Mouse (Mus musculus): ENCODE data around the gene Klhdc10.
A peak's percentile ranks its signal among the peaks of the same experiment; 100 is the strongest.

Klhdc10 gene

DNA sequence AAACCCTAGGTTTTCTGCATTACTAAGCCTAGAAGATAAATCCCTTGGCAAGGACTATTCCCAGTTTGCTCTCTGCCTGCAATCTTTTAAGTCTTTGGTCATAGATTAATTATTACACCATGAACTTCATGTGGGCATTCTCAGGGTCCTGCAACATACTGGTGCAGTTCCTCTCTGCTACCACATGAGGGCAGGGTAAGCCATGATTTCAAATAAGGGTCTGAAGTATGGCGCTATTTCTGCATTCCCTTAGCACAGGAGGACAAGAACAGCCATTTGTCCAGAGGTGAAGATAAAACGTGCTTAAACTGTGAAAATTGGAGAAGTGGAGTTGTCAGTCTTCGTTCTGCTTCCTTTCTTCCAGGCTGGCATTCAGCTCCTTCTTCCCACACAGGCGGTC is 1.8 kb downstream of the Klhdc10 start:
- DNase-seq, result peak; percentile 73 to 75

DNA sequence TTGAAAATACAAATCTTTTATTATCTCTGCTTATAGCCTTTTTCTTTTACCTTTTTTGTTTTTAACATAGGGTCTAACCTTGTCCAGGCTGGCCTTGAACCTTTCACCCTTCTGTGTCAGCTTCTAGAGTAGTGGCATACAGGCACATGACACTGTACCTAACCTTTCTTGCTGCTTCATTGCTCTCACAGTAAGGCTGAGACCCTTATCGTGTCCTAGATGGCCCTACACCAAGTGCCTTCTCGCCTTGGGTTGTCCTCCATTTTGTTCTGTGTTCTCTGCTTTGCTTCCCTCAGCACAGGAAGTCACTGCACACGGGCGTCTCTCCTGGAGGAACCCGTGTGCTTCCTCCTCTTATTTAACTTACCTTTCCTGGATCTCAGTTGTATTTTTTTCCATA is 3.0 kb downstream of the Klhdc10 start:
- no peak for DNase-seq

DNA sequence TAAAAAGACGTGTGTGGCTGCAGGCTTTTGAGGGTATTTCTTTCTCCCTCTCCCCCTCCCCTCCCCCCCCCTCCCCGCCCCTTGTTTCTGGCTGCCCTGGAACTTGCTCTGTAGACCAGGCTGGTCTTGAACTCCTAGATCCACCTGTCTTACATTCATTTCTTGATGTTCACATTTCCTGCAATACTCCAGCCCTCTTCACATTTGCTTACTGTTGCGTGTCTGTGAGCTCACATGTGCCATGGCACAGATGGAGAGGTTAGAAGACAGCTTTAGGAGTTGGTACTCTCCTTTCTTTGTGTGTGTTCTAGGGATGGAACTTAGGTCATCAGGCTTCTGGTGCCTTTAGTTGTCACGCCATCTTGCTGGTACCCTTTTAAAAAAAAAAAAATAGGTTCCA is 6.6 kb downstream of the Klhdc10 start:
- no peak for DNase-seq

DNA sequence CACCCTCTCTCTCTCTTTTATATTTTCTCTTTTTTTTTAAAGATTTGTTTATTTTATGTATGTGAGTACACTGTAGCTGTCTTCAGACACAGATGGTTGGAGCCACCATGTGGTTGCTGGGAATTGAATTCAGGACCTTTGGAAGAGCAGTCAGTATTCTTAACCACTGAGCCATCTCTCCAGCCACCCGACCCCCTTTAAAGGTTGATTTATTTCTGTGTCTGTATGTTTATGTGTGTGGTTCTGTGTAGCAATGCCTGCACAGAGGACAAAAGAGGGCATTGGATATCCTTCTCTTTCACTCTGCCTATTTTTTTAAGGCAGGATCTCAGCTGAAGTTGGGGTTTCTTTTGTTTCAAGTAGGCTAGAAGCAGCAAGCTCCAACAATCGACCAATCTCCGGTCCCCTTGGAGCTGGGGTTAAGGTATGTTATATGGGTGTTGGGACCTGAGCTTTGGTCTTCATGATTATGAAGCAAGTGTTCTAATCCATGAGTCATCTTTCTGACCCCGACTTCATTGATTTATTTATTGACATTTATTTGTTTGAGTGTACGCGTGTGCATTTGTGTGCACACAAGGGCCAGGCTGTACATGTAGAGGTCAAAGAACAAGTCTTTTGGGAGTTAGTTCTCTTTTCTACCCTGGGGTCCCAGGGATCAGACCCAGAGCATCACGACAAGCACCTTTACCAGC is 7.9 kb downstream of the Klhdc10 start:
- DNase-seq, result no peak

DNA sequence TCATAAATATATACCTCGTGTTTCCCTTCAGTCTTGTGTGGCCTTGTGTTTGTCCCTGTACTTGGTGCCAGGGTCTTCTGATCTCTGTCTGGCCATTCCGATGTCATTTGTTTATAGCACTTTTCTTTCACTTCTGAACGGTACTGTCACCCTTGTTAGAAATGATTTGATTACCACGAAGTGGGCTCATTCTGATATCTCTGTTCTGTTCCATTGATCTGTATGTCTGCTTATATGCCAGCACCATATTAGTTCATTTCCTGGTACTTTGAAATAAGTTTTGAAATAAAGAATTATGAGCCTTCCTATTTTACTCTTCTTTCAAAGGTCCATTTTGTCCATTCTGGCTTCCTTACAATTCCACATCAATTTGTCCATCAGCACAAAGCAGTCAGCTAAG is 9.6 kb downstream of the Klhdc10 start:
- no peak for DNase-seq

DNA sequence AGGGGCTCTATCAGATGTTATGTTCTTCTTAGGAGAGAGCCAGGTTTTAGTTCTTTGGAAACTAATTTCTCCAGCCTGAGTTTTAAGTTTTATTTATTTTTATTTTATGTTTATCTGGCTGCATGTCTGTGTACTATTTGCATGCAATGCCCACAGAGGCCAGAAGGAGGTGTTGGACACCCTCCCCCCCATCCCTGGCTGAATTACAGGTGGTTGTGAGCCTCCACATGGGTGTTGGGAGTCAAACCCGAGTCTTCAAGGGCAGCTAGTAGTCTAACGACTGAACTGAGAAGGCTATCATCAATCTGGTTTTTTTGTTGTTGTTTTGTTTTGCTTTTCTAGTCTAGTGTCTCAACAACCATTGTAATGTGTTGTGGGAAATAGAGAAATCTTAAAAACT is 14.5 kb downstream of the Klhdc10 start:
- DNase-seq, result no peak

DNA sequence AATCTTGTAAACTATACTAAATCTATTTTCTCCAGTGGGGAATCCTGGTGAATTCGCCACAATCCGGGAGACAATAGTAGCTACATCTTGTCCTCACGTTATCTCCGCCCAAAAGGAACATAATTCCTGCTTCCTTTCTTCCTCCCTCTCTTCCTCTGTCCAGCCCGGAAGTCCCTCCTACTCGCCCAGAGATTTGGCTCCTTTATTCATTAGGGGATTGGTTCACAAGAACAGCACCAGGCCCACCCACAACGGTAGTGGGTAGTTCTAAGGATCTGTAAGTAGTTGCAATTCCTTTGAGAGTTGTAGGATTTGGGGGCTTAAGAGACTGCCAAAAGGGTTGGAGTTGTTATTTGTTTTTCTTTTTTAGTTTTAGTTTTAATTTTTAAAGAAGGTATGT is 15.1 kb downstream of the Klhdc10 start:
- DNase-seq, result no peak

DNA sequence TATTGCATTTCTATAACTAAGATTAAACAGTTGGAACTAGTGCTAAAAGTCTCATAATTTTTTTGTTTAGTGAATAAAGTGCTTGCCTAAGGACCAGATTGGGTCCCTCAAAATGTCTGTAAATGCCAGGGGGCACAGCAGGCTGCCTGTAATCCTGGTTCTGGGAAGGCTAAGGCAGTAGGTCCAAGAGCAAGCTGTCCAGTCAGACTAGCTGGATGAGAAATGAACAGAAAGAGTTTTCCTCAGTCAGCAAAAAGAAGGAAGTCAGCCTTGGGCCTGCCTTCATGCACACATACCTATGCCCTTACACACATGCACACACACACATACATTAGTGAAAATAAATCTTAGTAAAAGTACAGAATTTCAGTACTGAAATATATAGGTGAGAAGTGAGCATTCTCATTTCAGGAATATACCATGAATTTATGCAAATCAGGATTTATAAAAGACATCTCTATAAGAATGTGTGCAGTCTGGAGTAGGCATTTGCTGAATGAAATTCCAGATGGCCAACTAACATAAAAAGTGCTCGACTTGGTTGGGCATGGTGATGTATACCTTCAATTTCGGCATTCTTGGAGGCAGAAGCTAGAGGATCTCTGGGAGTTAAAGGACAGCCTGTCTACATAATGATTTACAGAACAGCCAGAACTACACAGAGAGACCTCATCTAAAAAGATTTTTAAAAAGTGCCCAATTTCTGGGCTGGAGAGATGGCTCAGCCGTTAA is 31.0 kb downstream of the Klhdc10 start:
- DNase-seq, result no peak

DNA sequence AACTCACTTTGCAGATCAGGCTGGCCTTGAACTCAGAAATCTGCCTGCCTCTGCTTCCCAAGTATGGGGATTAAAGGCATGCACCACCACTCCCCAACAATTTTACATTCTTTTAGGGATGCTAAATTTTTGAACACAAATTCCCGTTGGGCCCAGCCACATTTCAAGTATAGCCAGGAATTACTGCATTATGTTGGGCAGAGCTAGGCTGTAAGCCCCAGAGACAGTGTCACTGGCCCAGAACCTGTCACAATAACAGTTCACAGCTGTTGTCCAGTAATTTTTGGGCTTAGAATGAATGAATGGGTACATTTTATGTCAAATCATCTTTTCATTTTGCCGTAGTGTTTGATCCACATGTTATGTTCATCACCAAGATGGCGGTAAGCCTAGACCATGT is 34.8 kb downstream of the Klhdc10 start:
- no peak for DNase-seq

DNA sequence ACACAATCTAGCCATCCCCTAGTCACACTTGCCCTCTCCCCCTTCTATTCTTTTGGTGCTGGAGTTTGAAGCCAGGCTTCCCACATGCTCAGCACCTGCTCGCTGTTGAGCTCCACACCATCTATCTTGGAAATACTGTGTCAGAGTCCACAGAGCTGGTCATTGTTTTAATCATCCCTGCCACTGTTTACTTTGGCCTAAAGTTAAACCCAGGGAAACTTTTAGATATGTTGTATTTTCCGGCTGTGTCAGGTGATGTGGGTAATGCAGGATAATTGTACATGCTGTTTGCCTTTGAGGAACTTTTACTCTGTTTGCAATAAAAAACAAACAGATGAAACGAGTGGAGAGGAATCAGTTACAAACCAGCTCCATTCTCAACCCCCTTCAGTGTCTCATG is 35.4 kb downstream of the Klhdc10 start:
- no peak for DNase-seq

DNA sequence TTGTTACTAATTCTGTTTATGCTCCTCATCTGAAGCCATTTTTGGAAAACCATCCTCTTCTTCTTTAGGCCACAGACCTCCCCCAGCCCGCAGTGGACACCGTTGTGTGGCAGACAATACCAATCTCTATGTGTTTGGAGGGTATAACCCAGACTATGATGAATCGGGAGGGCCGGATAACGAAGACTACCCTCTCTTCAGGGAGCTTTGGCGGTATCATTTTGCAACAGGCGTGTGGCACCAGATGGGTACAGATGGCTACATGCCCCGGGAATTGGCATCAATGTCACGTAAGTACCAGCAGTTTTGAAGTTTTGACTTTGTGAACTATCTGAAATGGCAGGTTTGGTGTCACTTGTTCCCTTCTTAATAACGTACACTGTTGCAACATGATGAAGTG is 37.9 kb downstream of the Klhdc10 start:
- DNase-seq, result no peak

DNA sequence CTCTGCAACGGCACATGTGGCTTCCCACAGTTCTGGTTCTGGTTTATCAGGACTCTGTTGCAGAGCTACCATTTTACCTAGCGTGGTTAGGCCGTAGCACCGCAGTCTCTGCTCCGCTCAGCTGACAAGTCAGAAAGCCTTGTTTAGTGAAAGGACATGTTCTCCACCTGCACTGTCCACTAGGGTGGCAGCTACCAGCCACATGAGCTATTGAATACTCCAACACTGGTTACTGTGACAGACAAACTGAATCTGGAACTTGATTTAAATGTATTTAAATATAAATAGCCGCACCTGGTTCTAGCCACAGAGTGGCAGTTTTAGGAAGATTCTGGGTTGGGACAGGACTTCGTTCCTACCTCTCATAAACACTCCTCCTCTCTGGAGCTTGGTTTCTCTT is 55.3 kb downstream of the Klhdc10 start:
- no peak for DNase-seq

DNA sequence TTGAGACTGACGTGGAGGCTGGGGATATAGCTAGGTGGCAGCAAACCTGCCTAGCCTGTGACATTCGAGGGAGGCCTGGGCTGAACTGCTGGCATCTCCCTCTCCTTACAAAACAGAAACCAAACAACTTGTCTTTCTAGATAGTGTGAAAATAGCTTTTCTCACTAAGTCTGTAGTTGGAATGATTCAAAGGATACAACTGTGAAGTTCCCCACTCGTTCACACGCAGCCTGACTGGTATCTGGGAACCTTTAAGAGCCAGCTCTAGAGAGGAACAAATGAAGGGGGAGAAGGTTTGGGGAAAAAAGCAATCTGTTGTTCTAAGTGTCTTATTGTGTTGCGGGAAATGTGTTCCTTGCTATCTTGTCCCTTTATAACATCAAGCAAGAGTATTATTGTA is 57.0 kb downstream of the Klhdc10 start:
- DNase-seq, result no peak

DNA sequence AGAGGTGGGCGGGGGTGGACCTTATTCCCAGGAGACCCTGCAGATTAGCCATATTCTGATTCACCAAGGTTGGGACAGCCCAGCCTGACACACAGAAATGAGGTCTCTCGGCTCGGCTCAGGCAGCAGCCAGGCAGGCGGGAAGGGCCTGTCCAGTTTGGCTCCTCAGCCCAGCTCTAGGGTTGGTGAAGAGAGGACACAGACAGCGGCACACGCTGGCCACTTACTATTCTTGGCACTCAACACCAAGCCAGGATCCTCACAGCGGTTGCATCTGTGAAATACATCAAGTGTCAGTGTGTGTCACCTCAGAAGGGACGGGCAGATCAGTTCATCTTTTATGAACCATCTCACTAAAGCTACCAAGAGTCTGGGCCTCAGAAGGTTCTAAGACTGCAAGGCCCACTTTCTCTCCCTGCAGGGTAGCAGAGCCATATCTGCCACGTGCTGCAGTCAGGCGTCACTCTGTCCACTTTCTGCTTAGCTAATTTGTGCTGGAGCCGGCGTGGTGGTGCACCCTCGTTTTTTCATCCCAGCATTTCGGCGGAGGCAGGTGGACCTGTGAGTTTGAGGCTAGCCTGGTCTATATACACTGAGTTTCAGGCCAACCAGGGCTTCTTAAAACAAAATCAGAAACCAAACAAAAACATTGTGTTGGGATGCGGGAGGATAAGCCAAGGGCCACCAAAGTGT is 57.5 kb downstream of the Klhdc10 start:
- DNase-seq, result peak in 1 of 2 experiments; percentile 5

DNA sequence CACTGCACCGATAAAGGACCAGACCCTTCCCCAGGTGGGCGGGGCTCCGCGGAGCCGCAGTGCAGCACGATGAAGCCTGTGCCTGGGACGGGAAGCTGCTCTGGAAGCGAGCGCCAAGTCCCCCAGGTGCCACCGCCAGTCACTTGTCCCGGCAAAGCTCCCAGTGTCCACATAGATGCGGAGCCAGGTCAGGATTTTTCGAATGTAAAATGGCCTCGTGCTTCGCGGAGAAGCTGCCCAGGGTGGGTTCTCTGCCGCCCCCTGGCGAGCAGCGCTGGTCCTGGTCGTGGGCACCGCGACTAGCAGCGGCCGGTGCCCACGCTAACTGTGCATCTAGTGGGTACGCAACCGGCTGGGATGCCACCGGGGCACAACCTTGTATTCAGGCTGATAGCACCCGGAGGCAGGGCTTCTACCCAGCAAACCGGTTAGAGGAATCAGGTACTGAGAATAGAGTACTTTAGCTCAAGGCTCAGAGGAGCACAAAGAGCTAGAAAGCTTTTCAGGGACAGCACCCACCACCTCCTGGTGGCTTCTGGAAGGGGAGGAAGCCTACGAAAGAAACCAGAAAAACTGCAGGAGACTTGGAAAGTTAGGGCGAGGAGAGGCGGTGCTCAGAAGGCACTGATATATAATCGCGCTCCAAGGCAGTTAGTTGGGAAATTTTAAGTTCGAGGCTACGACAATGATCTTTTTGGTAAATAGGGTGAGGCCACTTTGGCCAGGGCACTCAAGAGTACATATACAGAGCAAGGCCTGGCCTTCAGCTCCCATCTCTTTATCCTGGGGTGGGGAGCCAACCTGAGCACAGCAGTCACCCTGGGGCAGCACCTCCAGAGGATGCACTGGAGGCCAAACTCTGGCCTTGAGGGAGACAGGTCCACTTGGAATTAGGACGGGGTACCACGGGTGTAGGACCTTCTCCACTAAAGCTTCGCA is 58.4 kb downstream of the Klhdc10 start:
- peak; percentile 88 to 90 for DNase-seq

DNA sequence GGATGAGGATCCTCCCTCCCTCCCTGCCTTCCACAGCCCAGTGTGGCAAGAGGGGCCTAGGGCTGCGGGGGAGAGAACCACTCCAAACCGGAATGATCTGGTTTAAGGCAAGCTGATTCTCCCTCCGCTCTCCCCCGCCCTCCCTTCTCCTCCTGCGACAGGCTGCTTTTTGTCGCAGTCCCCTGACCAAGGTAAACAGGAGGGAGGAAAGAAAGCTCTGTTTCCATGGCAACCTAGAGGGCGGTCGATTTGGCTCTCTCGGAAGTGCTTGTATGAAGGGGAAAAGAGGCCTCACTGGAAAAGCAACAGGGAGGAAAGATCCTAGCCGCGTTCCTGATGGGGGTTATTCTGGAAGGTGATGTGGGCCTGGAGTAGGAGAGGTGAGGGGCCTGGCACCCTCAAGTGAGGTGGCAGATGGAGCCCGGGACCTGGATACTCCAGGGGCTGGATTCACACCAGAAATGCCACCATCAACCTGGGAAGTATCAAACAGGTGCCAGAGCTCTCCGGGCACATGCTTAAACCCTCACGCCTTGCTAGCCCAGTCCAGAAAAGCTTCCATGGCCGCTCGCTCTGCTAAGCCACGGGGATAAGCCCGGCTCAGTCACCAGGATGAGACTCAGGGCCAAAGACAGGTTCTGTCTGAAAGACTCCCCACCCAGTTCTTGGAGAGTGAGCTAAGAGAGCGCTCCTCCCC is 59.2 kb downstream of the Klhdc10 start:
- peak; percentile 20 to 21 for DNase-seq

DNA sequence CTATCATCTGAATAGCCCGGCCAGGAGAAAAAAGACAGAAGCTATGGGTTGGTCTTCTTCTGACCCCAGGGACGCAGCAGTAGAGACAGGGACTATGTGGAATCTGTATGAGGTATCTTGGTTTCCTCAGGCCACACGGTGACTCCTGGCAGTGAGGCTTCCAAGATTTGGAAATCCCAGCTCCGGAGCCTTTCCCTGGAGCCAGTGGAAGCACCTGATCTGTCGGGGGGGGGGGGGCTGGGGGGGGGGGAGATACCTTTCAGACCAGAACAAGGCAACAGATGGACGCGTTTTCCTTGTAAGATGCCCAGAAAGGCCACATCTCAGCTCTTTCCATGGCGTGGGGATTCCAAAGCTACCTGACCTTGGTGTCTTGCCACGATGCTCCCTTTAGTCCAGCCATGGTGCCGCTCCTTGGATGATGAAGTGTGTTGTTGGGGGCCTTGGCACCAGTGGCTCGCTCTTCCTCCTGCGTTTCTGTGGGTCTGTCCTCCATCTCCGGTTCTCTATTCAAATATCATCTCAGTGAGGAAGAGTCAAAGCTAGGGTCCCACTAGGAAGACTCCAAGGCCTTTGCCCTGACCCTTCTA is 60.2 kb downstream of the Klhdc10 start:
- DNase-seq, result no peak

DNA sequence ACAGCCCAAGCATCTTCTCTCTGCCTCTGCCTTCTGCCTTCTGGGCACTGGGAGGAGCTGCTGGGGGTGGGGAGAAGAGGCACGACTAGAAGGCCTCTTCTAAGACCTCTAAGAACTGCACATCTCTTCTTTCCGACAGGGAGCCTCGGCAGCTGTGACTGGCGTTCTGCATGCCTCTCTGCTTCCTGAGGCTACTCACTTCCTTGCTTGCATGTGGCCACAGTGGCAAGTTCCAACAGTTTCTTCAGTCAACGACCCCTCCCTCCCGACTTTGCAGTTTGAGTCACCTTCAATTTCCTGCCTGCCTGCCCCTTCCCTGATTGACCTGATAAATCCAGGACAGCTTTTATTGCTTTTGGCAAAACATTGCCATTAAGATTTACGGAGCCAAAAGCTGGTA is 61.2 kb downstream of the Klhdc10 start:
- DNase-seq, result no peak

DNA sequence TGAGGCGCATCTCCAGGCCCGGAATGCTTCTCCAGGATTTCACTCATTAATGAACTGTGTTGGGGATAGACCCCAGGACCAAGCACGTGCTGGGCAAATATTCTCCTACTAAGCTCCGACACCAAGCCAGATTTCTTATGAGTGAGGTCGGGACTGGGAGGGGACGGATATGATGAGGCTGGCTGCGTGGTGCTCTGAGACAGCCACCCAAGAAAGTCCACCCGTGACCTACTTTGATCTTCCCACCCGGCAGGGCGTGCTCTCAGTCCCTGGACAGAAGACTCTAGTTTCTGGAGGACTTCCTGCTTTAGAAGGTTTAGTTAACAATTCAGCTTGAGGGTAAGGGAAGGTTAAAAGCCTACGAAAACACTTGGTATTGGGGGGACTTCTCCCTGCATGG is 63.9 kb downstream of the Klhdc10 start:
- DNase-seq, result no peak

DNA sequence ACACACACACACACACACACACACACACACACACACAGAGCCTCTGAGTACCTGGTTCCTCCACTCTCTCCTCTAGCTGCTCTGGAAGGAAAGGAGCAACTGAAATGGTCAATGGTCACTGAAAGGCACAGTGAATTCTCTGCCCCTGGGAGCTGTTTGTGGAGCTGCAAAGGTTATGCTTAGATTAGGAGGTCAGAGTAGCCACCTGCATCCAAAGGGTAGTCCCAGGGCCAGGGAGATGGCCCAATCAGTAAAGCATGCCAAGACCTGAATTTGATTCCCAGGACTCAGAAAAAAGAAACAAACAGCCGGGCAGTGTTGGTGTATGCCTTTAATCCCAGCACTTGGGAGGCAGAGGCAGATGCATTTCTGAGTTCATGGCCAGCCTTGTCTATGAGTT is 66.4 kb downstream of the Klhdc10 start:
- no peak for DNase-seq

DNA sequence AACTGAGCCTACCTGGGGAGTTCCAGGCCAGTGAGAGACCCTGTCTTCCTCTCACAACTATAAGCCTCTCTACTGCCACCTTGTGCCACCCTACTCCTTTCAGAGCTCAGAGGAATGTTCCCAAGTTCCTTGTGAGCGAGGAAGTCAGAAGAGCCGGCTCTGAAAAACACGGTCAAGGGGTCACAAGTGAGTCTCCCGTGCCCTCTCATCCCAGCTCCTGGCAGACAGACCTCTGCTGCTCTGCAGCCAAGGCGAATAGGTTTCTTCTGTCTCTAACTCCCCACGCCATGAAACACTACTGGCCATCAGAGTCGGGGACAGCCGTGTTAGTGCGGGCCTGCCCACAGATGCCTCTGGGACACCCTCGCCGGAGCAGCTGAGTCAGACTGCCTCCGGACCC is 67.0 kb downstream of the Klhdc10 start:
- no peak for DNase-seq

DNA sequence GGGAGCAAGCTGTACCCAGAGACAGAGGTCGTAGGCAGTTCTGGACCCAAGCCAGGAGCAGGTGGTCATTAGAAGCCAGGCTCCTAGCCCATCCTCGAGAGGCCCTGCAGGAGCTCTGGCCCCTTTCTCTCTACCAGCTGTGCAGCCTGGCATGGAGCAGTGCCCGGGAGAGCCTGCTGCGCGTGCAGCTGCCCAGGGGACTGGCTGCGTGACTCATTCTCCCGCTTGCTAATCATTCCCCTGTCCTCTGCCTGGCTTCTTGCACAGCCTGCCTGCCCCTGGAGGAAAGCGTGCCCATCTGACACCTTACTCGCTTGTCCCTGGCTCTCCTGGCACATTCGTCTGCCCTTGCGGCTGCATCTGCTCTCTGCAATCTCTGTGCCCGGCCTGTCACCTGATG is 67.7 kb downstream of the Klhdc10 start:
- no peak for DNase-seq

Data from B cell, adult 2 months (primary cell).